Mouse (Mus musculus): ENCODE measurements at regions not wholly inside any gene's neighbourhood (a gene's known extent, or its start where the extent isn't known, plus 50 kb on each side); places are given as distances from the start of the nearest gene placed in this dataset.

GRCm38 (mm10) chr12:32735224-32735623, 84.1 kb upstream of the Nampt start:
- no peak for DNase-seq (ENCODE audit: low read depth)

- DNase-seq (ENCODE audit: low read depth): no peak
Measured at GRCm38 (mm10) chr12:32741465-32741864, 77.9 kb upstream of the Nampt start.

- no peak for DNase-seq (ENCODE audit: low read depth)
Measured at GRCm38 (mm10) chr12:32757441-32758119, 61.8 kb upstream of the Nampt start.

DNA sequence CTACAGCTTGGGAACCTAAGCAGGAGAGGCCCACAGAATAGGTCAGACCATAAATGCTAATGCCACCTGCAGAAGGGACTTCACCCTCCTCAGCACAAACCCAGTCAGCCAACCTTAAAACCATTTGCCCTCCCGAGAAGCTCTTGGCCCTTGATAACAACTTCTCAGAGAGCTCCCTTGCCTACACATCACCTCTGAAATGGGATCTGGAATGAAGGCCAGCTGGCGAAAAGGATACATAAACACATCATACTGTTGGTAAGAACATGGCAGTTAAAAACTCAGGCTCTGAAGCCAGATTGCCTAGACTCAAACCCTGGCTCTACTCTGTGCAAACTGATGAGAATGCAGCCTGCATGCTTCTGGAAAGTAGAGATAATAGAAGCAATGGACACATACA, 61.2 kb upstream of the Nampt start:
- DNase-seq (ENCODE audit: low read depth): no peak

DNA sequence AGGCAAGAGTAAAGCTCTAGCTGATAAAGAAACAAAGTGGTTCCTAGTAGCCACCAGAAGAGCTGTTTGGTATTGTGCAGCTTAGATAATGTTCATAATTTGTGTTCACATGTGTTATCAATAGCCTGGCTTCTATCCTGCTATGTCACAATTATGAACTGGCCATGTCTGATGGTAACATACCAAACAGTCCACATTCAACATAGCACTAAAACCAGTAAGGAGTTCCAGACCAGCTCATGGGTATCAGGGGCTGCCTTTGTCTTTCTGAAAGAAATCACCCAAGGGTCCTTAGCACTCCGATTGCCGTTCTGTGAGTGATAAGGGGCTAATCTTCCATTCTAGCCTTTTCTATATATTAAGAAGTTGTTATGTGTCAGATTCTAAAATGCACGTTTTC, 58.7 kb upstream of the Nampt start:
- no peak for DNase-seq (ENCODE audit: low read depth)

DNA sequence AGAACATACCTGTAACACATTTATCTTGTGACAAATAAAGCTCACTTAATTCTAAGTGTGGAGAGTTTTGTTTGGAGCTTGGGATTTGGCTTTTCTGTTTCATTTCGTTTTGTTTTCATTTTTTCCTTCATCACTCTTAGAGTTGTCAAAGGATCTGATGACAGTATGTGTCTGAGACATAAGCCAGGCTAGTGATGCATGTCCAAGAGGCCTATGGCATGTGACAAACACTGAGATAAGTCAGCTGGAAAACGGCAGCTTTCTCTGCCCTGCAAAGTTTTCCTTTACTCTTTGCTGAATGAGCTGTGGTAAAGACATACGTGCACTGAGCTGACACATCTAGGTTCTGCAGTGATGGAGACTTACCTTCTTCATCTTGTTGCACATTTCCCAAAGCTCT, 58.3 kb upstream of the Nampt start:
- DNase-seq (ENCODE audit: low read depth): no peak

DNA sequence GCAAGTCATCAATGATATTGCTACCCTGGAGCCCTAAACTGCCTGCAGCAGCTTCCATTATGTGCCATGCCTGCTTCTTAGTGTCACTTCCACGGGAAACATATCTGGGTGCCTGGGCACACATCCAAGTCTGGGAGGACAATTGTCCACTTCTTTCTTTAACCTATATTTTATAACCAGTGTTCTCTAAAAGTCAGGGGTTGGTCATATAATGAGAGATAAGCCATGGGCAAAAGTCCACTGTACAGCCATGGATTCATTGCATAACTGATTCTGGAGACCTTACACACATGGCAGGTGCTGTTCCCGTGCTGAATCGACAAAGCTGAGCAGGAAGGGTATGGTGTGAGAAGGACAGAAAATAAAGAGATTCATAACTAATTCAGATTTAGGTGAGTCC, 55.1 kb upstream of the Nampt start:
- DNase-seq (ENCODE audit: low read depth): no peak

DNA sequence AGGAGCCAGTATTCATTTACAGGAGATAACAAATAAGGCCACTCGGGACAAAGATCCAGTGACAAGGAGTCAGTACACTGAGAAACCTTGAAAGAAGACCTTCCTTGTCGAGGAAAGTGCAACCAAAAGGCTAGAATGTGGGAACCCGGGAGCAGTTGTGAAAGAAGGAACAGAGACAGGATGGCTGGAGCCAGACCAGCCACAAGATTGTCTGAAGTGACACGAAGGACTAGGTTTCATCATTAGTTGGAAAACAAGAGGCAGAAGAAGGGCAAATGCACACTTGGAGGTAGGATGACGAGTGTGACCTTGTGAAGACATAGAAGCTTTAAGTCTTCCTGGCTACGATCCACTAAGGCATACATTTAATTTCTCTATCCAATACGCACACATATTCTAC, 54.6 kb upstream of the Nampt start:
- DNase-seq (ENCODE audit: low read depth): no peak

DNA sequence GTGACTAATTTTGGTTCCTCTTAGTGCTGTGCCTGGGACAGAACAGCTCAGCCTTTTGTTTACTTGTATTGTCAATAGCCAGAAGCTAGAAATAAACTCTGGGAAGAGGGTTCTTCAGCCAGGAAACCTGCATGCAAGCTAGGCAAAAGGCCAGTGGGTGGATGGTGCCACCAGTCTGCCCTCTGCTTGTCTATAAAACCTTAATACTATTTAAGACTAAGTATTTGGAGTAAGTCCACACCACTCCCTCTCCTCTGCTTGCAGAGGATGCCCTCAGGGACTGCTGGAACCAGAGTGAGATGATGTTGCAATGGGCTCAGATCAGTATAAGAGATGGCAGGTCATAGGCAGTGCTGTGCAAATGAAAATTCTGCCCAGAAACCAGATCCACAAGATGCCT, 53.5 kb upstream of the Nampt start:
- DNase-seq (ENCODE audit: low read depth): no peak

GRCm38 (mm10) chr12:32766575-32766974, 52.8 kb upstream of the Nampt start:
- no peak for DNase-seq (ENCODE audit: low read depth)

DNA sequence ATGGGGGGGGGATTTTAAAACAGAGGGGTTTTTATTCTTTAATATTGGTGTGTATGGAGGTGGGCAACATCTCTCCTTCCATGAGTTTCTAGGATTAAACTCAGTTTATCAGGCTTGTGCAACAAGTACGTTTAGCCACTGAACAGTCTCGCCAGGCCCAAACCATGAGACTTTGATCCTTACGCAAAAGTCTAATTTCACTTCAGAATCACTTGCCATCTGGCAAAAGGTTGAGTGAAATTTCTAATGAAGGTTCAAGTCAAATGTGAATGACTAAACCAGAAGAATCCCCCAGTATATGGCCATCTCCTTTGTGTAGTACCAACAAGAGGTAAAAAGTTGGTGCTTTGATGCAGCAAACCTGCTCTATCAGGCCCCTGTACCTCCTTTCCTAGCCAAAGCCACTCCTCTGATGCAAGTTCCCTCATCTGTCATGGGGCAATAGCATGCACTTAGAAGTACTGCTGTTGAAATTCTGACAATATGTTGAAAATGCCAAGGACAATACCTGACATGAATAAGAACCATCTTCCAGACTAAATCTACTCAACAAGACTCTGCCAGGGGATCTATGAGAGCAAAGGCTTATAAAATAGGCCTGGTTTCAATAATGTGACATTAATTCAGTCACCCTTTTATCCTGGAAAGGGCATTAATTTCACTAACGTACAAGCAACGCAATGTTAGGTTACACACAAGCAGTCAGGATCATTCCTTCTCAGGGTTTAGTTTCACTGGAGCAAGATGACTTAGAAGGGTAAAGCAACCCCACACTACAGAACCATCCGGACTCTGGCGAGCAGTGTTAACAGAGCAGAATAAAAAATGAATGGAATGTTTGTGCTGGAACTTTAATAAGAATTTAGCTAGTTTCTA, 51.9 kb upstream of the Nampt start:
- no peak for DNase-seq (ENCODE audit: low read depth)

DNA sequence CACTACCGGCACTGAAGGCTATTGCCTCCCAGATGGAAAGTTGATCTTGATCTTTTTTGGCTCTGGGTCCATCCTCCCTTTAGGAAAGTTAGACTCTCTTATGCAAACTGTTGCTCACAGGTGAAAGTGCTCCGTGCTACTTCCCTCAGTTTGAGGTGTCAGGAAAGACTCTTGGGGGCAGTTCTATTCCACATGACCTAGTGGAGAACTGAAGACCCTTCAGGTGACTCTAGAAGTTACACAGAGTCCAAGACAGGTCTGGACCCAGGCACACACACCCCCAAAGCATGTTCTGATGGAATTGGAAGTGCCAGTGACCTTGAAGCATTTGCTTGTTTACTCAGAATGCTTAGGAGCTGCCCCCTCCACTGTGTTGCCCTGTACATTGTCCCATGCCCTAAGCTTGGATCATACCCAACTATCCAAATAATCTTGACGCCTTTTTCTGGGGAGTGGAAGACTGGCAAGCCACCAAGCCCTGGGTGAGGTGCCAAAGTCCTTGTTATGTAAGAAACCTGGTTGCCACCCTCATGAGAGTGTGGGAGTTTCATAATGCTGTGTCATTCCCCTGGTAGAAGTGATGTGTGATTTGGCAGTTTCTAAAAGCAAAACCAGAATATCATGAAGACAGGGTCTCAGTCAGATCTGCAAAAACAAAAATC, 51.1 kb upstream of the Nampt start:
- DNase-seq (ENCODE audit: low read depth): no peak

GRCm38 (mm10) chr12:32768744-32769535, 50.4 kb upstream of the Nampt start:
- no peak for DNase-seq (ENCODE audit: low read depth)

All from c-Kit-positive CD71-negative TER-119-negative erythroid progenitor cells, embryonic 14.5 days (primary cell).